Mouse (Mus musculus): Measurements from ENCODE around the gene Tkt. TPM values are rescaled to one million over a fixed set of nuclear protein-coding genes. Genes with fewer than 3 reads are reported as not detected.

Gene Tkt
- 244 and 251 TPM in 2 replicates for polyA plus RNA-seq (2015; fragmentation: Nextera tagmentation; extraction: Ambion mirVana)

DNA sequence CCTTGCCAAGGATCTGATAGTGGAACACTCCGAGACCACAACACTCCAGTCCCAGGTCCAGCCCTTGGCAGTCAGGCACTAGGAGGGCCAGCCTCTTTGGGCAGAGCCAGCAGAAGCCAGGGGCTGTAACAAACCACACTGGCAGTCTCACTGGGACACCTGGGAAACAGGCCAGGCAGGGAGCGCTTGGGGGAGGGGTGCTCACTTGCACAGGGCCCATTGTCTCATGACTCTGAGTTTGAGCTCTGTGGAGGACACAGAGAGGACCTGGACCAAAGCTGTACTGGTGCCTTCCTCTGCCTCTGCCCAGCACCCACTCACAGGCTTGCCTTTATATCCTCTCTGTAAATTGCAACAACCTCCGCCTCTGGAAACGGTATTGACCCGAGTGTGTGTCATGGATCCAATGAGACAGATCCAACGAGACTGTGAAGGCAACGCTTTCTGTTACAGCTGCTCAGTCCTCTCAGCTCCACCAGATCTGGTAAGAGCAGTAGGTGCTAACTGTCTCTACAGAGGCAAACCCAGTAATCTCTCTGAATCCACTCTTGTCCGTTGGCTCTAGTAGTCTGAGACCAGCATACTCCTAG lies at the start of gene Tkt:
Tkt (plus strand) TSS at position 229 of the 590 bp plus-strand sequence.
- Histone ChIP-seq H3K4me3 (ENCODE audit: low read length) (peak within 1 kb of the TSS; percentile 86), H3K9me3 (ENCODE audit: control insufficient read depth, low read length) (no peaks in the 10 kb centered on the region), H3K27me3 (ENCODE audit: control insufficient read depth, insufficient read depth, low read depth, low read length) (no peaks in the 10 kb centered on the region), H3K4me2 (ENCODE audit: low read depth, low read length) (peak within 1 kb of the TSS; percentile 93), H3K27ac (ENCODE audit: low read length) (peak within 1 kb of the TSS; percentile 96), H3K9ac (ENCODE audit: low read length) (peak within 1 kb of the TSS; percentile 90), H3K4me1 (replicated peaks; ENCODE audit: control insufficient read depth, insufficient read depth, low read length) (peaks cover 27% of the 10 kb centered on the region), H3K36me3 (ENCODE audit: control insufficient read depth, insufficient read depth, low read length) (no peaks in the 10 kb centered on the region)
- peak; percentile 23 for ATAC-seq (ENCODE audit: low read depth)
- WGBS: 26% methylated on average over 8 of the region's 8 CpGs

DNA sequence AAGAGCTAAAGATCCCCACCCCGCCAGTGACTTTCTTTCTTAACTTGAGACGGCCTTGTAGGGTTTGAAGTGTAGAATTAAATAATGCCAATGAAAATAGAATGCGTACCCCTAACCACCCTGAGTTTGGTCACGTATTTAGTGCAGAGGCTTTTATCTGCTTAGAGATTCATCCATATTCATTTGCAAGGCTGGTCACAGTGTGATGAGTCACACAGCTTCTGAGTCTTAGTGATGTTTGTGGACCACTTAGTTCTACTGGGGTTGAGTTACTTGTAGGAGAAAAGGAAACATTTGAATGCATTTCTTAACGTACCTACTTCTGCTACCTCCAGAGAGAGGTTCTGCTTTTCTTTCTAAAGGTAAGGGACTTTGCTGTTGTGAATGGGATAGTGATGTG lies 43.2 kb upstream of the Tkt start:
- Histone ChIP-seq H3K4me2 (ENCODE audit: low read depth, low read length) (no peak overlapping the region), H3K4me1 (replicated peaks; ENCODE audit: control insufficient read depth, insufficient read depth, low read length) (no peaks in the 10 kb centered on the region), H3K4me3 (ENCODE audit: low read length) (no peak overlapping the region), H3K36me3 (ENCODE audit: control insufficient read depth, insufficient read depth, low read length) (peaks cover 27% of the 10 kb centered on the region), H3K9me3 (ENCODE audit: control insufficient read depth, low read length) (no peaks in the 10 kb centered on the region), H3K9ac (ENCODE audit: low read length) (no peak overlapping the region), H3K27ac (ENCODE audit: low read length) (no peak overlapping the region), H3K27me3 (ENCODE audit: control insufficient read depth, insufficient read depth, low read depth, low read length) (no peaks in the 10 kb centered on the region)
- 89% methylated on average over 5 of the region's 5 CpGs for WGBS
- ATAC-seq (ENCODE audit: low read depth): no peak

DNA sequence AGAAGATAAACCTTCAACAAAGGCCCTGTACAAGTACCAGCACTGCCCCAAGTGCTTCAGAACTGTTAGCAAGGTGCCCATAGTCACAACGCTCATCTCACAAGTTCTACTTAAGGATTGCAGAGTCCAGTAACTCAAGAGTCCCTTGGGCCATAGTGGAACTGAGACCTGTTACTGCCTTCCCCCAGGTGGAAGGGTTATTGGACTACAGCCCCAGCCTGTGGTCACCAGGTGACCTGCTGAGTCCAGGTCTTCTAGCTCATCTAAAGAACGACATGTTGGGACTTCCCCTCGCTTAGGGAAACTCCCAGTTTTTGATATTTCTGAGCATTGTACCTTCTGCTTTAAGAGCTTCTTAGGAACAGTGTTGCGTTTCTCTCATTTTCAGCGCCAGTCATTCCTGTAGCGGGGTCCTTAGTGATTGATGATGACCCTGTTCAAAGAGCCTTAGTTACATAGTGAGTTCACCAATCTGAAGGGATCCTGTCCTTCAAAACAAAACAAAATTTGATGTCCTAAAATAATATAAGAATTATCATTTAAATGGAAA lies 37.9 kb upstream of the Tkt start:
- no peaks in the 10 kb centered on the region for H3K4me1 ChIP-seq (replicated peaks; ENCODE audit: control insufficient read depth, insufficient read depth, low read length)
- H3K9me3 ChIP-seq (ENCODE audit: control insufficient read depth, low read length): no peaks in the 10 kb centered on the region
- H3K4me2 ChIP-seq (ENCODE audit: low read depth, low read length): no peak overlapping the region
- H3K27ac ChIP-seq (ENCODE audit: low read length): no peak overlapping the region
- no peak overlapping the region for H3K4me3 ChIP-seq (ENCODE audit: low read length)
- H3K36me3 ChIP-seq (ENCODE audit: control insufficient read depth, insufficient read depth, low read length): peaks cover 33% of the 10 kb centered on the region
- WGBS: 89% methylated on average over 6 of the region's 6 CpGs
- no peaks in the 10 kb centered on the region for H3K27me3 ChIP-seq (ENCODE audit: control insufficient read depth, insufficient read depth, low read depth, low read length)
- no peak for ATAC-seq (ENCODE audit: low read depth)
- no peak overlapping the region for H3K9ac ChIP-seq (ENCODE audit: low read length)

DNA sequence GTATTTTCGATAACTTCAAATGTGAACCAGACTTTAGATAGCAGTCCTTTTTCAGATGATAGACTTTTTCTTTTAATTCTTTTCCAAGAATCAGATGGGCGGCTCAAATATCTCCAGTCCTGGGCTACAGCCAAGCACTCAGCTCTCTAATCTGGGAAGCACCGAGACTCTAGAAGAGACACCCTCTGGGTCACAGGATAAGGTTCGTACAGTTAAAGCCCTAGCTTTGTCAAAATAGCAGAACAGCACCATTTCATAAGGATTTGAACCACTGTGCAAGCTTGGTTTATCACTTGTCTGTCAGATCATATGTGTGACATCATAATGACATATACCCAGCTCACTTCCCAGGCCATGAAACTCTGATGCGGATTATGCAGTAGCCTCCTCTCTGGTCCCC lies 35.3 kb upstream of the Tkt start:
- Histone ChIP-seq H3K36me3 (ENCODE audit: control insufficient read depth, insufficient read depth, low read length) (peaks cover 23% of the 10 kb centered on the region), H3K27ac (ENCODE audit: low read length) (no peak overlapping the region), H3K27me3 (ENCODE audit: control insufficient read depth, insufficient read depth, low read depth, low read length) (no peaks in the 10 kb centered on the region), H3K4me3 (ENCODE audit: low read length) (no peak overlapping the region), H3K9ac (ENCODE audit: low read length) (no peak overlapping the region), H3K4me1 (replicated peaks; ENCODE audit: control insufficient read depth, insufficient read depth, low read length) (no peaks in the 10 kb centered on the region), H3K4me2 (ENCODE audit: low read depth, low read length) (no peak overlapping the region), H3K9me3 (ENCODE audit: control insufficient read depth, low read length) (no peaks in the 10 kb centered on the region)
- 69% methylated on average over 5 of the region's 5 CpGs for WGBS
- no peak for ATAC-seq (ENCODE audit: low read depth)

DNA sequence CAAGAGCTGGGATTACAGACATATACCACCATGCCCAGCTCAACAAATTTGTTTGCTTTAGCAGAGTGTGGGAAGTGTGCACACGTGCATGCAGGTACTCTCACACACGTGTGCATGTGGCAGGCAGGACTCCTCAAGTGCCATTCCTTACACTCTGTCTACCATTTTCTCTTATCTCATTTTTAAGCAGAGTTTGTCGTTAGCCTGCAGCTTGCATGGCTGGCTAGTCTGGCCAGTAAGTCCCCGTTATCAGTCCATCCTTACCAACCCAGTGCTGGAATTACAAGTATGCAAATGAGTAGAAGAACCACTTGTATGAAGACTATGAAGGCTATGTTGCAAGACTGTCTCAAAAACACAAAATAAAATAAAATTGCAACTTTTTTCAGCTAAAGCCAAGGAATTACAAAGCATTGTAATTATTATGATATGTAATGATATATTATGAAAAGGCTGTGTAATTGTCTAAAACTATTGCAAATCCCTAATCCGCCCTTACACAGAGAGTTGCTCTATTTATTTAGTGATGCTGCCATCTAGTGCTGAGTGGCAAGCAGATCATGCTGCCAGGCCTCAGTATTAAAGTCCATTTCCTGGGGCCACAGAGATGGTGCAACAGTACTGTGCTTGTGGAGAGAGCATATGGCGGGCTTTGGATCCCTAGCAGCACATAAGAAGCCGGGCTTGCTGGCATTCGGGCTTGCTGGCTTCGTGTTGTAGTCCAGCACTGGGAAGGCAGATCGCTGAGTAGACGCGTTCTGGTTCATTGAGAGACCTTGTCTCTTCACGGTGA lies 32.0 kb upstream of the Tkt start:
- H3K4me2 ChIP-seq (ENCODE audit: low read depth, low read length): no peak overlapping the region
- peak; percentile 60; the same call in 1 of the 2 replicates for ATAC-seq (ENCODE audit: low read depth)
- H3K9ac ChIP-seq (ENCODE audit: low read length): no peak overlapping the region
- H3K4me3 ChIP-seq (ENCODE audit: low read length): no peak overlapping the region
- 79% methylated on average over 13 of the region's 13 CpGs for WGBS
- no peaks in the 10 kb centered on the region for H3K4me1 ChIP-seq (replicated peaks; ENCODE audit: control insufficient read depth, insufficient read depth, low read length)
- H3K36me3 ChIP-seq (ENCODE audit: control insufficient read depth, insufficient read depth, low read length): peaks cover 37% of the 10 kb centered on the region
- no peaks in the 10 kb centered on the region for H3K27me3 ChIP-seq (ENCODE audit: control insufficient read depth, insufficient read depth, low read depth, low read length)
- no peaks in the 10 kb centered on the region for H3K9me3 ChIP-seq (ENCODE audit: control insufficient read depth, low read length)
- H3K27ac ChIP-seq (ENCODE audit: low read length): no peak overlapping the region

DNA sequence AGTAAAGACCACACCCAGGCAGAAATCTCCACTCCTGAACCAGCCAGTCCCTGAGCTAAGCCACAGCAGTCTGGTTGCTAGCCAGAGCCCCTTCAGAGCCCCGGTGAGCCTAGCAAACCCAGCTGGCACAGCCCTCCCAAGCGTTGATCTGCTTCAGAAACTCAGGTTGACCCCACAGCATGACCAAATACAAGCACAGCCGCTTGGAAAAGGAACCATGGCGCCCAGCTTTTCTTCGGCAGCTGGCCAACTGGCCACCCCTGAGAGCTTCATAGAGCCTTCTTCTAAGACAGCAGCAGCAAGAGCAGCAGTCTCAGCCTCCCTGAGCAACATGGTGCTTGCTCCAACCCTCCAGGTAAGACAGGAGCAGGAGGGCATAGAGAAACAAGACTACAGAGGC lies 28.8 kb upstream of the Tkt start:
- H3K27me3 ChIP-seq (ENCODE audit: control insufficient read depth, insufficient read depth, low read depth, low read length): no peaks in the 10 kb centered on the region
- no peak overlapping the region for H3K27ac ChIP-seq (ENCODE audit: low read length)
- WGBS: 76% methylated on average over 5 of the region's 5 CpGs
- no peaks in the 10 kb centered on the region for H3K9me3 ChIP-seq (ENCODE audit: control insufficient read depth, low read length)
- H3K4me2 ChIP-seq (ENCODE audit: low read depth, low read length): no peak overlapping the region
- no peak overlapping the region for H3K9ac ChIP-seq (ENCODE audit: low read length)
- peaks cover 50% of the 10 kb centered on the region for H3K36me3 ChIP-seq (ENCODE audit: control insufficient read depth, insufficient read depth, low read length)
- no peak overlapping the region for H3K4me3 ChIP-seq (ENCODE audit: low read length)
- no peaks in the 10 kb centered on the region for H3K4me1 ChIP-seq (replicated peaks; ENCODE audit: control insufficient read depth, insufficient read depth, low read length)
- ATAC-seq (ENCODE audit: low read depth): 0 out of 2 replicates have a peak, but pooled peaks have one; percentile 20

DNA sequence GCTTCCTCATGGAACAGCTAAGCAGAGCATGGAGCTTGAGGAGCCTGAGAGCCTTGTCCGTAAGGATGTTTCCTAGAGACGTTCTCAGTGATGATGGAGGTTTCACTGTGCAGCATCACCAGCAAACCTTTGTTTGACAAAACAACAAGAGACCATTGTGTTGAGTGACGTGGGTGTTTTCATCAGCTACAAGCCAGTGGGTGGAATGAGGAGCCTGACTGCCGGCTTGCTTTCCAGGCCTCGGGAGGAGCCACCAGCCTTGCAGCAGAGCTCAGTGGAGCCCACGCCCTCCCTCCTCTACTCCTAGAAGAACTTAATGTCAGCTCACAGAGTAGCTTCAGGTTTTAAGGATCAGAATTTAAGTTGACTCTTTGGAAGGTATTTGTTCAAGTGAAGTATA lies 24.8 kb upstream of the Tkt start:
- no peaks in the 10 kb centered on the region for H3K9me3 ChIP-seq (ENCODE audit: control insufficient read depth, low read length)
- ATAC-seq (ENCODE audit: low read depth): no peak
- peaks cover 47% of the 10 kb centered on the region for H3K36me3 ChIP-seq (ENCODE audit: control insufficient read depth, insufficient read depth, low read length)
- no peaks in the 10 kb centered on the region for H3K4me1 ChIP-seq (replicated peaks; ENCODE audit: control insufficient read depth, insufficient read depth, low read length)
- WGBS: 80% methylated on average over 6 of the region's 6 CpGs
- H3K4me2 ChIP-seq (ENCODE audit: low read depth, low read length): no peak overlapping the region
- no peak overlapping the region for H3K4me3 ChIP-seq (ENCODE audit: low read length)
- no peak overlapping the region for H3K27ac ChIP-seq (ENCODE audit: low read length)
- H3K27me3 ChIP-seq (ENCODE audit: control insufficient read depth, insufficient read depth, low read depth, low read length): no peaks in the 10 kb centered on the region
- H3K9ac ChIP-seq (ENCODE audit: low read length): no peak overlapping the region

DNA sequence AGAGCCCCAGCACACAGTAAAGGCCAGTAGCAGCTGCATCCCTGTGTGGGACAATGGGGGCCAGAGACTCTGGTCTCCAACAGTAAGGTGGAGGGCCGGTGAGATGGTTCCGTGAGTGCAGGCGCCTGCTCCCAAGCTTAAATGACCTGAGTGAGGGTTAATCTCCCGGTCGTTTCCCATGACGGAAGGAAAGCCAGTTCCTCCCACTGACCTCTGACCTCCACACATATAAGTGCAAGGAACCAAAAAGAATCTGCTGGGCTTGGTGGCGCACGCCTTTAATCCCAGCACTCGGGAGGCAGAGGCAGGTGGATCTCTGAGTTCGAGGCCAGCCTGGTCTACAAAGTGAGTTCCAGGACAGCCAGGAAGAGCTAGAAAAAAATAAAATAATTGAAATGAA lies 19.8 kb upstream of the Tkt start:
- Histone ChIP-seq H3K27me3 (ENCODE audit: control insufficient read depth, insufficient read depth, low read depth, low read length) (no peaks in the 10 kb centered on the region), H3K4me2 (ENCODE audit: low read depth, low read length) (no peak overlapping the region), H3K36me3 (ENCODE audit: control insufficient read depth, insufficient read depth, low read length) (peaks cover 10% of the 10 kb centered on the region), H3K9ac (ENCODE audit: low read length) (no peak overlapping the region), H3K4me3 (ENCODE audit: low read length) (no peak overlapping the region), H3K9me3 (ENCODE audit: control insufficient read depth, low read length) (no peaks in the 10 kb centered on the region), H3K27ac (ENCODE audit: low read length) (no peak overlapping the region), H3K4me1 (replicated peaks; ENCODE audit: control insufficient read depth, insufficient read depth, low read length) (peaks cover 3% of the 10 kb centered on the region; the same call in 1 of the 2 replicates)
- no peak for ATAC-seq (ENCODE audit: low read depth)
- WGBS: 89% methylated on average over 10 of the region's 10 CpGs

DNA sequence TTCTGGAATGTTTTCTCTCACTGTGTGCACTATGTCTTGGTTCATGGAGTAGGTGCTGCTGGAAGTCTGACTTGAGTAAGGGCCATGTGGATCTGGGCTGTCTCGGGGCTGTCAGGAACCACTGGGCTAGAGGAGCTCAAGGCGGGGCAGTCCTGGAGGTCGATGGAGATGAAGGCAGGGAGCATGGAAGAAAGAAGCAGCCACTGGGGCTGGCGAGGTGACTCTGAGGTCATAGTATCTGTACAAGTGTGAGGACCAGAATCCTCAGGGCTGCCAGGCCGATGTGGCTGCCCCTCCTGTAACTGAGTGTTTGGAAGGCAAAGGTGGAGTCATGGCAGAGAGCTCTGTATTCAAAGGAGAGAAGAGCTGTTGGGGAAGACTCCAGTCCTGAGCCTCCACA lies 19.2 kb upstream of the Tkt start:
- 69% methylated on average over 5 of the region's 5 CpGs for WGBS
- Histone ChIP-seq H3K4me3 (ENCODE audit: low read length) (no peak overlapping the region), H3K9ac (ENCODE audit: low read length) (no peak overlapping the region), H3K36me3 (ENCODE audit: control insufficient read depth, insufficient read depth, low read length) (peaks cover 5% of the 10 kb centered on the region), H3K4me1 (replicated peaks; ENCODE audit: control insufficient read depth, insufficient read depth, low read length) (peaks cover 3% of the 10 kb centered on the region; the same call in 1 of the 2 replicates), H3K4me2 (ENCODE audit: low read depth, low read length) (no peak overlapping the region), H3K27ac (ENCODE audit: low read length) (no peak overlapping the region), H3K9me3 (ENCODE audit: control insufficient read depth, low read length) (no peaks in the 10 kb centered on the region), H3K27me3 (ENCODE audit: control insufficient read depth, insufficient read depth, low read depth, low read length) (no peaks in the 10 kb centered on the region)
- no peak for ATAC-seq (ENCODE audit: low read depth)
